Mouse (Mus musculus) frontal cortex, postnatal 36 days (tissue): ENCODE measurements around the gene Golgb1.

ENCODE experiments used
- DNase-seq, 2 experiments: peaks; one replicate each; pipeline ENCODE4 v3.0.0; 2022; ENCODE audit warnings: low spot score in 2 of 2

The Golgb1 gene

GRCm38 (mm10) chr16:36943591-36943990 lies 68.7 kb downstream of the Golgb1 start:
- no peak for DNase-seq

- no peak for DNase-seq
These were observed 70.0 kb downstream of the Golgb1 start for GRCm38 (mm10) chr16:36944895-36945424.

DNA sequence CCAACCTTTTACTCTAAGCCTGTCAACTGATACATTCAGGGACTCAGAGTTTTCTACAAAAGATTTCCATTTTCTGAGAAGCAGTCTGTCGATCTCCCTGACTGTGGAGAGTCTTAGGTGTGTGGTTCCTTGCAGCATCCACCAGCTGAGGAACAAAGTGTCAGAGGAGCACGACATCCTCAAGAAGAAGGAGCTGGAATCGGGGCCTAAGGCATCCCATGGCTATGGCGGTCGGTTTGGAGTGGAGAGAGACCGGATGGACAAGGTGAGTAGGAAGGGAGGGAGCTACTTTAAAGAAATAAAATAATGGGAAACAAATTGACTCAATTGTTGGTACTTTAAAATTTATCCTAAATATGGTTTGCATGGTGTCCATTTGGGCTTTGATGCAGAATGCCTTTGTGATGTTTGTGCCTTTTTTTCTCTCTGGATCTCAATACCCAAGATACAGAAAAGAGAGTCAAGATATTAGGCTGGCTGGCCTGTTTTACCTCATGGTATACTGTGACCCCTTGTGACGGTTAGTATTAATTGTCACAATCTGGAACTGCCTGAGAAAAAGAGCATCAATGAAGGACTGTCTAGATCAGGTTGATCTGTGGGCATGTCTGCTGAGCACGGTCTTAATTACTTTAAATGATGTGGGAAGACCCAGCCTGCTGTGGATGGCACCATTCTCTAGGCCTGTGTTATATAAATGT lies 71.7 kb downstream of the Golgb1 start:
- no peak for DNase-seq

DNA sequence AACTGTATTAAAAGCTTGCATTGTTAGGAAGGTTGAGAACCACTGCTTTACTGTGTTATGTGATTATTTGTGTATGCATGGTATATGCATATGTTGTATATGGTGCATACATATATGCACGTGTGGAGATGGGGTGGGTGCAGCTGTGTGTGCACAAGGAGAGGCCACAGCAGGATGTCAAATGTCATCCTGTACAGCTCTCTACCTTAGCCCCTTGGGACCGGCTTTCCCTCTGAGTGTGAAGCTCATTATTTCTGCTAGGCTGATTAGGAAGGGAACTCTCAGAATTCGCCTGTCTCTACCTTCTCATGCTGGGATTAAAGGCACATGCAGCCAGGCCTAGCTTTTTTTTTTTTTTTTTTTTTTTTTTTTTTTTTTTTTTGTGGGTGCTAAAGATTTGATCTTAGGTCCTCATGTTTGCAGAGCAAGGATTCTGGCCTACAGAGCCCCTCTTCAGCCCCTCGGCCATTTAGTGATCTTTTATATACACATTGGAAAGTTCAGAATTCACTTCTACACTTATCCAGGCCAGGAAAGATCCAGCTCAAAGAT lies 72.8 kb downstream of the Golgb1 start:
- no peak for DNase-seq

GRCm38 (mm10) chr16:36949614-36950336 lies 74.8 kb downstream of the Golgb1 start:
- no peak for DNase-seq

DNA sequence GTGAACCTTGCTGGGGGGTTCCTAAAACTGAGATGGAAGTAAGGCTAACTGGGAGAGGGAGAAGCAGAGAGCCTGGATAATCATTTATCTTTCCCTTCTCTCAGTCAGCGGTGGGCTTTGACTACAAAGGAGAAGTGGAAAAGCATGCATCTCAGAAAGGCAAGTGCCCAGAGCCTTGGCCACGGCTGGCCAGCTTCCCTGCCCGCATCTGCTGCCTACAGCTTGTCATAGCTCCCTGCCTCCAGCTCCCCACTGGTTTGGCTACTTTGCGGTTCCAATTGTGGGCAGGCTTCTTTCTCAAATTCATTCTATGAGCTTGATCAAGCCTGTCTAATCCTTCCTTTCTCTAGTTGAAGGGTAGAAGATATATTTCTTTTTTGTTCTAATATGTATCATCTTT lies 76.1 kb downstream of the Golgb1 start:
- no peak for DNase-seq

GRCm38 (mm10) chr16:36955106-36955505 lies 80.2 kb downstream of the Golgb1 start:
- no peak for DNase-seq

GRCm38 (mm10) chr16:36963415-36963814 lies 88.5 kb downstream of the Golgb1 start:
- DNase-seq: peak in 1 of 2 experiments; percentile 23

- no peak for DNase-seq
These were observed 104.2 kb downstream of the Golgb1 start for GRCm38 (mm10) chr16:36979127-36979526.
